8 mouse cellular contexts compared by ENCODE assay signal in genomic region chr5:137613550-137613949, GRCm38 (mm10). TPM values are rescaled to one million over a fixed set of nuclear protein-coding genes. Genes with fewer than 3 reads are reported as not detected.
DNase-seq lines count a peak whose midpoint lies in the region; ATAC-seq and TF ChIP-seq lines count a peak whose summit lies in the region.

Gene Pcolce, minus strand, starts transcription at chr5:137613784.

- no peak for ATAC-seq in liver, embryonic 11.5 days (replicated peaks; ENCODE audit: low FRiP score)
- no peak for ATAC-seq in embryonic facial prominence, embryonic 13.5 days (ENCODE audit: insufficient number of reproducible peaks, insufficient read depth, low FRiP score, low TSS enrichment, low read depth)
- no peak for ATAC-seq in heart, embryonic 16.5 days (replicated peaks; ENCODE audit: extremely low read depth, insufficient read depth, low FRiP score)
- no peak for ATAC-seq in limb, embryonic 14.5 days (ENCODE audit: low FRiP score, low read depth)
- ATAC-seq in neural tube, embryonic 15.5 days (ENCODE audit: low FRiP score) = no peak
- no peak for ATAC-seq in cerebellum, adult (ENCODE audit: insufficient number of reproducible peaks, low FRiP score, low TSS enrichment)

- H3K36me3 ChIP-seq in liver, embryonic 11.5 days (ENCODE audit: control insufficient read depth, insufficient read depth, low read length) = no peaks in the 10 kb centered on the region
- no peaks in the 10 kb centered on the region for H3K36me3 ChIP-seq in embryonic facial prominence, embryonic 13.5 days
- no peaks in the 10 kb centered on the region for H3K36me3 ChIP-seq in heart, embryonic 16.5 days (ENCODE audit: control insufficient read depth, insufficient read depth)
- H3K36me3 ChIP-seq in limb, embryonic 14.5 days (ENCODE audit: control insufficient read depth, insufficient read depth, low read length) = no peaks in the 10 kb centered on the region
- H3K36me3 ChIP-seq in neural tube, embryonic 15.5 days = no peaks in the 10 kb centered on the region

- no peak for DNase-seq in liver, embryonic 11.5 days (ENCODE audit: low spot score)
- no peak for DNase-seq in liver
- DNase-seq in limb, embryonic 14.5 days (ENCODE audit: low spot score) = no peak
- DNase-seq in spleen, adult 12 weeks (ENCODE audit: low spot score) = no peak

- H3K4me2 ChIP-seq in liver, embryonic 11.5 days = no peak within 1 kb of the TSS
- no peak within 1 kb of the TSS for H3K4me2 ChIP-seq in embryonic facial prominence, embryonic 13.5 days
- H3K4me2 ChIP-seq in heart, embryonic 16.5 days (ENCODE audit: low read depth, low read length) = no peak within 1 kb of the TSS
- H3K4me2 ChIP-seq in limb, embryonic 14.5 days (replicated peaks; ENCODE audit: low read depth, low read length, severe bottlenecking) = no peak within 1 kb of the TSS
- H3K4me2 ChIP-seq in neural tube, embryonic 15.5 days = no peak within 1 kb of the TSS

- no peak within 1 kb of the TSS for H3K4me3 ChIP-seq in liver, embryonic 11.5 days (ENCODE audit: low read depth, low read length)
- H3K4me3 ChIP-seq in embryonic facial prominence, embryonic 13.5 days = no peak within 1 kb of the TSS
- no peak within 1 kb of the TSS for H3K4me3 ChIP-seq in heart, embryonic 16.5 days (ENCODE audit: low read length)
- no peak within 1 kb of the TSS for H3K4me3 ChIP-seq in limb, embryonic 14.5 days (replicated peaks; ENCODE audit: low read length)
- no peak within 1 kb of the TSS for H3K4me3 ChIP-seq in neural tube, embryonic 15.5 days (replicated peaks)

- no peaks in the 10 kb centered on the region for H3K9me3 ChIP-seq in liver, embryonic 11.5 days (ENCODE audit: control insufficient read depth, low read length)
- no peaks in the 10 kb centered on the region for H3K9me3 ChIP-seq in embryonic facial prominence, embryonic 13.5 days
- no peaks in the 10 kb centered on the region for H3K9me3 ChIP-seq in heart, embryonic 16.5 days (replicated peaks; ENCODE audit: control insufficient read depth, low read length)
- no peaks in the 10 kb centered on the region for H3K9me3 ChIP-seq in limb, embryonic 14.5 days (ENCODE audit: control insufficient read depth, low read length)
- no peaks in the 10 kb centered on the region for H3K9me3 ChIP-seq in neural tube, embryonic 15.5 days (replicated peaks)

- H3K9ac ChIP-seq in liver, embryonic 11.5 days (ENCODE audit: low read depth, low read length) = no peak within 1 kb of the TSS
- peak within 1 kb of the TSS; percentile 21 for H3K9ac ChIP-seq in embryonic facial prominence, embryonic 13.5 days
- H3K9ac ChIP-seq in heart, embryonic 16.5 days (ENCODE audit: low read length) = 0 out of 2 replicates have a peak within 1 kb of the TSS, but pooled peaks have one; percentile 47
- no peak within 1 kb of the TSS for H3K9ac ChIP-seq in limb, embryonic 14.5 days (ENCODE audit: low read depth, low read length, severe bottlenecking)
- no peak within 1 kb of the TSS for H3K9ac ChIP-seq in neural tube, embryonic 15.5 days (replicated peaks)

- H3K27ac ChIP-seq in liver, embryonic 11.5 days (ENCODE audit: low read depth, low read length) = no peak within 1 kb of the TSS; the same call in 1 of the 2 replicates
- peak within 1 kb of the TSS; percentile 99; the same call in 1 of the 2 replicates for H3K27ac ChIP-seq in embryonic facial prominence, embryonic 13.5 days
- H3K27ac ChIP-seq in heart, embryonic 16.5 days (ENCODE audit: low read length) = peak within 1 kb of the TSS; percentile 26; the same call in 1 of the 2 replicates
- no peak within 1 kb of the TSS for H3K27ac ChIP-seq in limb, embryonic 14.5 days (replicated peaks; ENCODE audit: low read depth, low read length)
- H3K27ac ChIP-seq in neural tube, embryonic 15.5 days (replicated peaks) = no peak within 1 kb of the TSS

- 36% methylated on average over 11 of the region's 11 CpGs for WGBS in liver, embryonic 11.5 days
- 42% methylated on average over 11 of the region's 11 CpGs for WGBS in embryonic facial prominence, embryonic 13.5 days
- WGBS in heart, embryonic 16.5 days = 27% methylated on average over 11 of the region's 11 CpGs
- 53% methylated on average over 11 of the region's 11 CpGs for WGBS in limb, embryonic 14.5 days
- 63% methylated on average over 11 of the region's 11 CpGs for WGBS in neural tube, embryonic 15.5 days

- TF ChIP-seq POLR2A in limb, embryonic 14.5 days (IDR thresholded peaks at IDR 0.05; ENCODE audit: borderline replicate concordance, extremely low read depth, insufficient read depth, insufficient read length) = no peak

- H3K4me1 ChIP-seq in liver, embryonic 11.5 days (replicated peaks; ENCODE audit: control insufficient read depth, insufficient read depth, low read length) = peaks cover 17% of the 10 kb centered on the region
- H3K4me1 ChIP-seq in embryonic facial prominence, embryonic 13.5 days = peaks cover 53% of the 10 kb centered on the region
- peaks cover 24% of the 10 kb centered on the region for H3K4me1 ChIP-seq in heart, embryonic 16.5 days (ENCODE audit: control insufficient read depth, insufficient read depth, low read length)
- peaks cover 45% of the 10 kb centered on the region for H3K4me1 ChIP-seq in limb, embryonic 14.5 days (ENCODE audit: control insufficient read depth, insufficient read depth, low read length)
- H3K4me1 ChIP-seq in neural tube, embryonic 15.5 days = peaks cover 12% of the 10 kb centered on the region

- H3K27me3 ChIP-seq in liver, embryonic 11.5 days (replicated peaks; ENCODE audit: control insufficient read depth, insufficient read depth, low read length) = peaks cover 3% of the 10 kb centered on the region; the same call in 1 of the 2 replicates
- H3K27me3 ChIP-seq in embryonic facial prominence, embryonic 13.5 days = no peaks in the 10 kb centered on the region
- H3K27me3 ChIP-seq in heart, embryonic 16.5 days (ENCODE audit: control insufficient read depth, insufficient read depth, low read length) = no peaks in the 10 kb centered on the region
- no peaks in the 10 kb centered on the region for H3K27me3 ChIP-seq in limb, embryonic 14.5 days (ENCODE audit: control insufficient read depth, insufficient read depth, low read length)
- peaks cover 5% of the 10 kb centered on the region; the same call in 1 of the 2 replicates for H3K27me3 ChIP-seq in neural tube, embryonic 15.5 days (replicated peaks)

RNA-seq across cellular contexts. Expression of gene Pcolce, which starts in this region (rescaled TPM):
- 43.9 and 49.2 TPM in 2 replicates for polyA plus RNA-seq in liver, embryonic 11.5 days (2014; fragmentation: Nextera tagmentation; extraction: Ambion mirVana)
- 122 and 135 TPM in 2 replicates for polyA plus RNA-seq in embryonic facial prominence, embryonic 13.5 days (2015; fragmentation: Nextera tagmentation; extraction: Ambion mirVana)
- 121 and 129 TPM in 2 replicates for polyA plus RNA-seq in heart, embryonic 16.5 days (2015; fragmentation: Nextera tagmentation; extraction: Ambion mirVana)
- 267 and 329 TPM in 2 replicates for polyA plus RNA-seq in limb, embryonic 14.5 days (2012; rRNA removed)
- polyA plus RNA-seq in limb, embryonic 14.5 days (2014; fragmentation: Nextera tagmentation; extraction: Ambion mirVana) = 223 and 227 TPM in 2 replicates
- polyA plus RNA-seq in neural tube, embryonic 15.5 days (2015; fragmentation: Nextera tagmentation; extraction: Ambion mirVana) = 48.4 and 54.1 TPM in 2 replicates

Comparison
In these comparisons a context has a peak if more than half of its experiments do, and no peak if none do; other contexts are left out.
1. H3K27ac ChIP-seq: peak in embryonic facial prominence, embryonic 13.5 days (single experiment) and heart, embryonic 16.5 days (single experiment); none in liver, embryonic 11.5 days (single experiment), limb, embryonic 14.5 days (single experiment) and neural tube, embryonic 15.5 days (single experiment).
2. H3K9ac ChIP-seq: peak in embryonic facial prominence, embryonic 13.5 days (single experiment) and heart, embryonic 16.5 days (single experiment); none in liver, embryonic 11.5 days (single experiment), limb, embryonic 14.5 days (single experiment) and neural tube, embryonic 15.5 days (single experiment).